Mouse (Mus musculus) T-cell, adult 2 months (primary cell): ENCODE measurements at regions not wholly inside any gene's neighbourhood (a gene's known extent, or its start where the extent isn't known, plus 50 kb on each side); places are given as distances from the start of the nearest gene placed in this dataset.
"Not testable (repeated sequence)": the region's sequence is repeated elsewhere in the genome, so short reads cannot be mapped to it uniquely, and the experiment has no call there.

Experiments
- DNase-seq: peaks from one replicate; pipeline ENCODE4 v3.0.0; 2022; ENCODE audit warnings: low spot score

DNA sequence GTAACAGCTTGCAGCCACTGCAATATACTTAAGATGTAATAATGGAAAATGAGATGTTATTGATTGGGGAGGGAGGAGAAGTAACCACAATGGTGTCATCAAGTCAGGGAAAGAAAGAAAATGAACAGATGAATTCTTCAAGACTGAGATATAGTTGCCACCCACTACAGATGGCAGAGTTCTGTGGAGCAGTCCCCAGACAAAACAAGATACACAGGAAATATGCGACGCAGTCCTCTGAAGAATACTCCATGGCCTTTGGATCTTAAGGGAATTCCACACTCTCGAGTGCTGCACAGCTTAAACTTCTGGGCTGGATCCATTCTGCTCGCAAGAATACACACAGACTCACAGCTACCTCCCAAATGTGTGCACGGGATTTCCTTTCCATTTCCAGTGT lies 113.4 kb downstream of the Sox4 start:
- DNase-seq: no peak

DNA sequence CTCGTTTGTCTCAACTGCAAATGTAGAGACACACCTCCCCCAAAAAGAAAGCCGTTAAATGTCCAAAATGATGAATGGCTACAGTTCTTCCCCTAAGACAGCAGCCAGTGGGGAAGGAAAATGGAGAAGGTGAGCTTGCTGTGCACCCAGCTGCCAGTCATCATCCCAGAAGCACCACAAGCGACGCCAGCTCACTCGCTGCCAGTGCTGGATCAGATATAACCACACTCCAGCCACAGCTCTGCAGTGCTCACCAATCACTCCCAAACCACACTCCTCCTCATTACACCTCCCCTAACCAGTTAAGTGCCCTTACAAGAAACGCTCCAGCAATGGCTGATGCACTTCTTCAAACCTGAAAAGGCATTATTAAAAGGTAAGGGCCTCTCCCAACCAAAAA lies 114.4 kb downstream of the Sox4 start:
- DNase-seq: peak; percentile 3

DNA sequence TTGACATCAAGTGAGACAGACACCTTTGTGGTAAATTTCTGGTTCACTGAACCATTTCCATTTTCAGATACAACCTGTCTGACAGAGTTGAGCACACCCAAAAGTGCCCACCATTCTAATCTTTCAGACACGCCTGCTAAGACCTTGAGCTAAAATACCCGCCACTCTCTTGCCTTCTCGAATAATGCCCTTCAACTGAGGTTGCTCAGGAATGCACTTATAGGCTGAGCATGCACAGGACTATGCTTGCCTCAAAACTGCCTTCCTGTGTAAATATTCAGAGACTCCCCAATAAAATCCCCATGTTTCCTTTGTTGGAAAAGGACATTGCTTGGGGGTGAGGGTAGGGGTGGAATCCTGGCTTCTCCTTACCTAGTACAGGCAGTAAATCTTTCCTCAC lies 115.3 kb downstream of the Sox4 start:
- DNase-seq: no peak

DNA sequence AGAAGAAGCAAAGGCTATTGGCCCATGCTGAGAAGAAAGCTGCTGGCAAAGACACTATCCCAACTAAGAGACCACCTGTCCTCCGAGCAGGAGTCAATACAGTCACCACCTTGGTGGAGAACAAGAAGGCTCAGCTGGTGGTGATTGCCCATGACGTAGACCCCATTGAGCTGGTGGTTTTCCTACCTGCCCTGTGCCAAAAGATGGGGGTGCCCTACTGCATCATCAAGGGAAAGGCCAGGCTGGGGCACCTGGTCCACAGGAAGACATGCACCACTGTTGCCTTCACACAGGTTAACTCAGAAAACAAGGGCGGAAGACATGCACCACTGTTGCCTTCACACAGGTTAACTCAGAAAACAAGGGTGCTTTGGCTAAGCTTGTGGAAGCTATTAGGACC lies 116.3 kb downstream of the Sox4 start:
- not testable (repeated sequence) for DNase-seq

DNA sequence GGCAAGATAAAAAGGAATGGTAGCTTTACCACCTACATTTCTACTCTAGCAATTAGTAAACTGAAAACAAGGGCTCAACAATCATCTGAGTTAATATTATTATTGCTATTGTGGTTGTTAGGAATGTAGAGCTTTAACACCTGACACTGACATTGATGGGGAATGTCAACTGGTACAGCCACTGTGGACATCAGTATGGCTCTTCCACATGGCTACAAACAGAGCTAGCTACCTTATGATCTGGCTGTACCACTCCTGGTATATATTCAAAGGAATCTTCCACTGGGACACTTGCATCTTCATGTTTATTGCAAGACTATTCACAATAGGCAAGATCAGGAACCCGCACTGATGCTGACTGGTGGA lies 119.8 kb downstream of the Sox4 start:
- no peak for DNase-seq

DNA sequence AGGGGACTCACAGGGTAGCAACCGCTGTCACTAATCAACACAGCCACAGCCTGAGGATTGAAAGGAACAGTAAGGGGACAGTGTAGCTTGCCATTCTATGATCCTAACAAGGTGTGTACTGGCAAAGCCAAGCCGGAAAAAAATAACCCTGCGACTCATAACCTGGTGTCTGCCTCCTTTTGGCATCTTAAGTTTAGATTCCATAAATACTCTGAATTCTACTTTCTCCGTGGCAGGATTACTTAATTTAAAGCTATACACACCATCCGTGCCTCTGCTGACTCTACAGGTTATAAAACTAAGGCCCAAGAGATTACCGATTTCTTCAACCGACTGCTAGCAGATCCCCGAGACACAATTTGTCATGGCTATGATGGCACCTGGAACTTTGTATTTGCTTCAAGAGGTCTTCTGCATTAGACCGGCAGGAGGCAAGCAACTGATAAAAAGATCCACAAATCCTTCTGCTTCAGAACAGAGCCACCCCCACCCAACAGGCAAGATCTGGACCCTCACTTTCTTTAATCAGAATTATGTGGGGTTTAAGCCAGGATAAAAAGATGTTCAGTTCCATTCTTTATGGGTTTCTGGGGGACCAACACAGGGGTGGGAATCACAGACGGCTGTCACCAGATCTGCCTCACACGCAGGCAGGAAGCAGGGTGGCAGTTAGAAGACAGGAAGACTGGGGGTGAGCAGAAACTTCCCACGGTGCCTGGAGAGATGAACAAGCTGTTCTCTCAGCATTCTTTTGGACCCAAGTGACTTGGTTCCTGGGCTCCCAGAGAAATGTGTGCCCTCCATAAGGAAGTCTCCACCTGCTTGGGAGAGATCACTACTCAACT lies 120.4 kb downstream of the Sox4 start:
- peak; percentile 41 for DNase-seq

DNA sequence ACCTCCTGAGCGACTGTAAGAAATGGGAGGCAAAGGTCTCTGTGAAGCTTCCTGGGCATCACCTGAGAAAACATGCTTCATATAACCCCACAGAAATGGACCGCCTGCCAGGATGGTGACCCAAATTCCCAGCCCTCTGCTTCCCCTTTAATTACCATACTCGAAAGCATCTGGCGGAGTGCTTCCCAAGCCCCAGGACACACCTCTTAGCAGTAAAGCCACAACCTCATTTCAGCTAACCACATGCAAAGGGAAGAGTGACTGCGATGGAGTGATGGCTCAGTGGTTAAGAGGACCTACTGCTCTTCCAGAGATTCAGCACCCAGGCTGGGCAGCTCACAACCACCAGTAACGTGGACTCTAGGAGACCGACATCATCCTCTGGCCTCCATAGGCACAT lies 127.2 kb downstream of the Sox4 start:
- peak; percentile 3 for DNase-seq

DNA sequence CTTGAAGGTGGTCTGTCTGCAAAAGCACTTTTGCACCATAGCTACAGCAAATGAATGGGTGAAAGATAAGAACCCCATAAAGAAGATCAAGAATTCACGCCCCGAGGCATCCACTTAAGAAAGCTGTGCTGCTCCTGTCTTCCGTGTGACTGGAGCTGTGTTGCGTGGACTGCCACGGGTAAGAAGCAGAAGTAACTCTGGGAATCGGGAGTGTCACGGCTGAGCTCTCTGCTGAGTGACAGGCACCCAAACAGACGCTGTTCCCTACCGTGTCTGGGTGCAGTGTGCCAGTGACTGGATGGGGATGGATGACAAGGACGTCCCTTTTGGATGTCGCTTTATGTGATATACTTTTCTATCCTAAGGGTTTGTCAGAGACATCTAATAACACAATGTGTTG lies 129.5 kb downstream of the Sox4 start:
- no peak for DNase-seq

DNA sequence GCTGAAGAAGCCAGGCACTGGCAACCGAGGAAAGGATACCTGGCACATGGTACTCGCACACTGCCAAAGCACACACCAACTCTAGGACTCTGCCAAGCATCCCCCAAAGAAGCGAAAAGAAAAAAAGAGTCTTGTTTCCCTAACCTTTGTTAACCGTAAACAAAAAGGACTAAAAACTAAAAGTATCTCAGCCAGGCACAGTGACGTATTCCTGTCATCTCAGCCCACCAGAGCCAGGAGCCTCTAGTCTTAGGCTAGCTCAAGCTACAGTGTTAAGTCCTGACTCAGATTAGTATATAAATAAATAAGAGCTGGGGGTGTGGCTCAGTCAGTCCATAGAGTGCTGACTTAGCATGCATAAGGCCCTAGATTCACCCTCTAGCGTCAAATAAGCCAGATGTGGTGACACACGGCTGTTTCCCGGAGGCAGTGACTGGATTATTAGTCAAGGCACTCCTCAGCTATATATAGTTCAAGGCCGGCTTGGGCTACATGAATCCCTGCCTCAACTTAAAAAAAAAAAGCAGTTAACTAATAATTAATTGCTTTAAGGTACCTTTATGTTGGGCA lies 130.1 kb downstream of the Sox4 start:
- no peak for DNase-seq

DNA sequence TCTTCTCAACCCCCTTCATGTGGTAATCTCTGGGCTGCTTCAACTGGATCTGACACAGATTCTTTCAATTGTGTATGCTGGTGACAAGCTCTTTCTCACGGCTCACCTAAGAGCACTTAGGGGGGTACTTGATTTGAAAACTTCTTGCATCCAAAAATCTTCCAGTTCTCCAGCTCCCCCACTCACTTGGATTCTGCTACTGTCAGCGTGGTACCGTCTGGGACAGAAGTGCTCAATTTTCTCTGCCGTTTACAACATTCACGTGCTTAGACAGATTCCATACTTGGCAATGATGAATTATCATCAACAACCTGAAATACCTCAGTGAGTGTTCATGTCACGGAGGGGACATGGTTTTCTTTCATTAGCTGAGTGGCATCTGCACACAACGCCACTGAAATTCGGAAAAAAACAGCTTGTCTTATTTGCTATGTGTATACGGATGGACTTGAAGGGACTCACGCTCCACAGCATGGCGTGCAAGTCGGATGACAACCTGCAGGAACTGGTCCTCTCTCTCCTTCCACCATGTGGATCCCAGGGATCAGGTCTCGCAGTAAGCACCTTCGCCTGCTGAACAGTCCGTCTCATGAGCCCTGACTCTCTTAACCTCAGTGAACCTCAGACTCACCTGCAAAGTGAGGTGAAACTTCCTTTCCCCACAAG lies 132.5 kb downstream of the Sox4 start:
- DNase-seq: no peak

DNA sequence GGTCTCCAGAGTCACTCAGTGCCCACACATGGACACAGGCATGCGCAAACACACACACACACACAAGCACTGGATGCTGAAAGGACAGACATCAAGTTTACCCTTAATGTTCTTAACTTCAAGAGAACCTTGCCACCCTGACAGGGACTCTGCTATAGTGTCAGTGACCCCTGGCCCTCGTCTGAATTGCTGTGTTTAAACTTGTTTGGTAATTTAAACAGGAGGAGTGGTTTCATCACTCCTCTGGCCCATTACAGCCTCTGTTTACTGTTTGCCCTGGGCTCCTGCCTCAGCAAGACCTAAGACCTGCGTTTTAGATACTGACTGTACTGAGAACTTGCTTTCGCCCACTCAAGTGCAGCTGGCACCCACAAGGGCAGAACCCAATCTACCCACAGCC lies 139.4 kb downstream of the Sox4 start:
- DNase-seq: no peak

DNA sequence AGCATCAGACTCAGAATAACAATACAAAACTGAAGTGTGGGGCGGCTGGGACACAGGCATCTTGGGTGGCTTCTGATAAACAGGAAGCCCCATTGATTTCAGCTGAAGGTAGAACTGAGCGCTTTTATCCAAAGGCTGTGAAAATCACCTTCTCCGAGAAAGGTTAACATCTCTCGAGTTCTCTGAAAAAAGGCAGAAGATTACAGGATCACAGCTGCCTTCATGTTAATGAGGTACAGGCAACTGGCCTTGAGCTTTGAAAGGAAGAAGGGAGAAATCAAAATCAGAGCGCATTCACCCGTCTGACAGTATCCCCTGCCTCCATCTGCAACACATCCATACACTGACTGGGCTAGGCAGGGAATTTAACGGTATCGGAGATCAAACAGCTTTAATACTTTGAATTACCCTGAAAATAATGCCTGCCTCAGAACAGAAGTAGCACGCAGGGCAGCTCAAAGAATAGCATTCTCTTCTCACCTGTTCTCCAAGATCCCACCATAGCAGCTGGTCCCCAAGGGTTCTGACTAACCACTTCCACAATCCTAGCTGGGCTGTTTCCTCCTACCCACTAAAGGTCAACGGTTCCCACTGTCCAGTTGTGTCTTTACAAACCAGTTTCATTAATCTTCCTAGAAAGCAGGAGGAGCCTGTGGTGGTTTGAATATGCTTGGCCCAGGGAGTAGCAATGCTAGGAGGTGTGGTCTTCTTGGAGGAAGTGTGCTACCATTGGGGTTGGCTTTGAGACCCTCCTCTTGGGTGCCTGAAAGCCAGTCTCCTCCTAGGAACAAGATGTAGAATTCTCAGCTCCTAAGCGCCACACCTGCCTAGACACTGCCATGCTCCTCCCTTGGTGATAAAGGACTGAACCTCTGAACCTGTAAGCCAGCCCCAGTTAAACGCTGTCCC lies 141.6 kb downstream of the Sox4 start:
- DNase-seq: no peak

DNA sequence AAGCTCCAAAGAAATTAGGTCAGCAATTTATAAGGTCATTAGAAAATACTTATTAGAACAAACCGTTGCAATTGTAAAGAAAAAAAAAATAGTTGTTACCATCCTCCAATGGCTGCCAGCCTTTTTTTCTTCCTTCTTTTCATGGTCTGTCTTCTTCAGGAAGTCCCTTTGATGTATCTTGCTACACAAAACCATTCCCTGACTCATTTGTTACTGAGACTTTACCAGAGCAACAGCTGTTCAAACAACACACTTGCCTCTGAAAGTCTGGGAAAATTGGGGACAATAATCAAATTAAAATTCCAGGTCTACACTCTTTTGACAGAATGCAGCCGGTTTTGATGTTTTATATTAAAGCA lies 142.5 kb downstream of the Sox4 start:
- no peak for DNase-seq

DNA sequence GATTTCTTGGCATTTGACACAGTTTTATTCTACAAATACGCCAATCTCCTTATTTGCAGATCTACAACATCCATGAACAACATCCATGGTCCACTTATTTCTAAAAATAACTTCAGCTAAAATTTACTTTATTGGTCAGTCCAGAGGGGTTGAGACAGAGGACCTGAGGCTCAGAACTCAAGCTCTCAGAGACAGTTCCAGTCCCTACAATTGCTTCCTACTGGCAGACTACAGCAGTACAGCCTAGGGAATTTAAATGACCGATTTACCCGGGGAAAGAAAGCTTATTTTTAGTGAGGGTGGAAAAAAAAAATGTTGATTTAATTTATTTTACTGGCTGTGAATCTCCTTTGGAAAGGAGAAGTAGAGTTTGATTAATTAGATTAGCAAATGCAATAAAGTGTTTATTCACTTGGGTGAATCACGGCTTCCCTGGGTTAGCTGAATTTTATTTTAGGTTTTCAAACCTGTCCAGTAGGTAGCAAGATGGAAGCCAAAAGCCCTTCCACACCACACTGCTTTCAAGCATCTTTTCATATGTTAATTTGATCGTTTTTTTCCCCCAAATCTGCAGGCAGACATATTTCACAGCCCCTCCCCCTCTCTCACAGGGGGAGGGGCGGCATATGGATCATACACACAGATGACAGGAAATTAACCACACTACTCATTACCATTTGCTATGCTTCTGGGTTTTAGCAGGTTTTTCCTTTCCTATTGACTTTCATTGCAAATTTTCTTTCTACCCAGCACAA lies 143.0 kb downstream of the Sox4 start:
- DNase-seq: no peak

DNA sequence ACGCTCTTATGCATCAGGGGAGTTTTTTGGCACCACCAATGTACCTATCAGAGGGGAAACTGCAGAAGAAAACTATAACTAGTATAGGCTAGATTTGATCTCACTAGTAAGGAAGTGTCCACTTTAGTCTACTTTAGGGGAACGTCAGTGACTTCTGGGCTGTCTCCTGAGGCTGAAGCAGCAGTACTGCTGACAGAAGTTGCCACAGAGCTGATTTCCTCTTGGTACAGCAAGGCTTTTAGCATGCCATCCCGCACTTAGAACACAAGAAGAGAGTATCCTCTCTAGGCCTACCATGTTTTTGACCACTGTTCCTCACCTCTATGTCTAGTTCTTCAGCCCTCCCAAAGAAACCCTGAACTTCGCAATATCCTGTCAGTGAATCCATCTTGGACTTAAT lies 148.2 kb downstream of the Sox4 start:
- DNase-seq: no peak

DNA sequence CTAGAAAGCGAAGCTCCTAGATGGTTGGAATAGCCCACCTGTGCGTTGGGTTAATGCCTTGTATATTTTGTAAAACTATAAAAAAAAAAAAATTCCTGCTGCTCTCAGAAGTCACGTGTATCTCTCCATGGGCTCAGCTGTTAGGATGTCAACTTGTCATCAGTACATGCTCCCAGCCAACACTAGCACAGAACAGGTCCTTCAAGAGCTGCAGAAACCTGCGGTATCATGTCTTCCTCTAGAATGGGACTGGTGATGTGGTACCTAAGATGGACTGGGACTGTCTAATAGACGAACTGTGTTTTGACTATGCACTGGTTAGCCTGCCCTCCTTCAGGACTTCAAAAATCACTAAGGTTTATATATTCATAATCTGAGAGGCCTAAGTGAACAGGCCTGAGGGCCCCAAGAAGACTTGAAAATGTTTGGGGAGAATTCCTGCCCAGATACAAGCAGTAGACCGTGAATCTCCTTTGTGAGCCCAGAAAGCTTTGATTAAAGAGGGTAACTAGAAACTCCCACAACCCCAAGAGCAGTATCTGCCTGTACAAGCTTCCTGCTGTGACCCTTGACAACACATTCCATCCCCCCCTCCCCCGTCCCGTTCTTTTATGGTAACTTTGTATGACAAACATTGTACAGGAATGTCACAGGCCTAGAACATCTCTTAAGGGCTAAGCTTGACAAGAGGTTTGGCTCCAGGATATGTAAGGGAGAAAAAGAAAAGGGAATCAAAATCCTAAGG lies 152.1 kb downstream of the Sox4 start:
- DNase-seq: no peak

DNA sequence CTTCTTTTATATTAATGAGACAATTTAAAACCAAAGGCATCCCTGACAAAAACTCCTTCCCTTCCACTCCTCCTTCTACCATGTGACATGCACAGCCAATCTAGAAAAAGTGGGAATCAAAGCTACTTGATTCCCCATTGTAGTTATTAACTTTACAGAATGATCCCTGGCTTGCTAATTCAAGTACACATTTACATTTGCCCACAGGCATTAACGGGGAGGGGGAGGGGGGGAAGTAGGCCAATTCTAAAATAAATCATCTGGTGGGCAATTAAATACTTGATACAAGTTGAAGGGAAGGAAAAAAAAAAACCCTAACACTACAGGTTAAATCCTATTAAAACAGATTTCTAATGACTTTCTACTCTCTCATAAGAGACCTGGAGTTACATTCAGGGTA lies 152.8 kb downstream of the Sox4 start:
- DNase-seq: no peak

DNA sequence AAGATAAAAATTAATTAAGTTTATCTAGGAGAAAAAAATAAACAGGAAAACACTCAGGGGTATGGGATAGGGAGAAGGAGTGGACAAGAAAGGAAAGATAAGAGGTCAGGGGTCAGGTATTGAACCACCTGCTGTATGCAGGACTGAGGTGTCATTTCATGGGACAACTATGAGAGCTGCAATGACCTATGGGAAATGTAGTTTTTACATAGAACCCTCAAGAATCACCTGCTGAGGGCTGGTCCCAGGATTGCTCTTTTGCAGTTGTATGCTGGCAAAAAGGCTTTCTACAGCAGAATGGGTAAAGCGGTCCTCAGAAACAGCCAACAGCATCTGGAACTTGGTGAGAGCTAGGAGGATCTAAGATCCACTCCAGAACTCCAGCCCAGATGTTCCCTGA lies 154.0 kb downstream of the Sox4 start:
- no peak for DNase-seq

DNA sequence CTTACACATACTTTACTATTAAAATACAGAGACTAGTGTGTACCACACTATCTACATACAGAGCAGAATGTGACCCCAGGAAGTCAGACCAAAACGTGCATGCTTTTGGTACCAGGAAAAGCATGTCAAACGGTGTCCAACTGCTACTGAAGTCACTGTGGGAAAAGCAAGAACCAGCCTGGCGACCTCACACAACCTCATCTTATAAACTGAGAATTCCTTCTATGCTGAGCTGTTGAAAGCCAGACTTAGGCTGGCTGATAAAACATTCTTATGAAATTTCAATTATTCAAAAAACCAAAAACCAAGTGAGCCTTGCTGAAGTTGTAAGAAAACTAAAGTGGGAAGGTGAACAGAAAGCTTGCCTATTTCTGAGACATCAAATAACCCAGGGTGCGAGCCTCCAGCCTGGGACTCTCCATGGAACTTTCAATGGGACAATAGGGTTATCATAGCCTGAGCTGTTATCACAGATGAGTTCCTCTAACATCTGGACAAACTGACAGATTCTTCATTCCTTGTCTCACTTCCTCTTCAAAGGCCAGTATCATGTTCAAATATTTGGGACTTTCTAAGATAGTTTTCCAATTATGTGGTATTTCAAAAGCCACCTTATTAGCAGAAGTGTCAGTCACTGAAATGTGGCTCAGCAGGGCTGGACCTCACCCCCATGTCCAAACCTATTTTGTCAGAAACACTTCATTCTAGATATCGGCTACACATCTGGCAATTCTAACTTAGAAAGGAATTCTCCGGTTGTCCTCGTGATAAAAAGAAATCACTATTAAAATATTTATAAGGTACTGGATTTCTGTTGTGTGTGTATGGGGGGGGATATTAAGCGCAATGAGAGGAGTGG lies 155.7 kb downstream of the Sox4 start:
- no peak for DNase-seq

DNA sequence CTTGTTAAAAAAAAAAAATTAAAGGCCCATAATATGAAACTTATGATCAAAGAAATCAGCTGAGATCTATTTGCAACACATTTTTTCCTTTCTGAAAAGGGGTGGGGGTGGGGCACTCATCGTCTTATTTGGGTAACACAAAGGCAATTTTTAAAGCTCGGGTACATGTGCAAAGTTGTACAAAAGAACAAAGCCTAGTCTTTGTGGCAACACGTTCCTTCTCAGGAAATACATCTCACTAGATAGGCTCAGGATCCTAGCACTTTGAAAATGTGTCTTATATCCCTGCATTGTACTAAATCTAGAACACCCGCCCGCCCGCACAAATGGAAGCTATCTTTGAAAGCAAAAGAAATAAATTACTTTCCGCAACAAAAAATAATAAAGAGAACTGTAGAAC lies 158.2 kb downstream of the Sox4 start:
- DNase-seq: no peak
